Mouse (Mus musculus): Measurements from ENCODE around the gene Eif4e1b.

Gene Eif4e1b

DNA sequence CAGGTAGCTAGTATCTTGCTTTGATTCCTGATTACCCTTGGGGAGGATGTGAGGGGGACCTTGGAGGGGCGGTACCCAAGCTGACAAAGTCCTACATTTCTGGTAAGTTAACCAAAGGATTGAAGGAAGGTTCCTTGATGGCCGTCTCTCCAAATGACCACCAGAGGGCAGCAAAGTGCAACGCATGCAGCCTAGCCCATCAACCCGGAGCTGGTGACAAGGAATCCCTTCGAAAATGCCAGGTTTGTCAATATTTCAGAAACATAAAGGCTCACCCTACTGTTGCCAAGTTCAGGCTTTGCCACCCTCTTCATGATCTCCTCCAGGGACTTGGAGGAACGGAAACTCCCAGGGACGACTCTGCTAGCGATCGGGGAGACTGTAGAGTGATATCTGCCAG lies 15.9 kb downstream of the Eif4e1b start:
- in situ Hi-C loops (cut with MboI, MseI): loop anchor here (10.0 kb wide), 1 partner anchor 375 kb away; no protein-coding TSS in a partner anchor

DNA sequence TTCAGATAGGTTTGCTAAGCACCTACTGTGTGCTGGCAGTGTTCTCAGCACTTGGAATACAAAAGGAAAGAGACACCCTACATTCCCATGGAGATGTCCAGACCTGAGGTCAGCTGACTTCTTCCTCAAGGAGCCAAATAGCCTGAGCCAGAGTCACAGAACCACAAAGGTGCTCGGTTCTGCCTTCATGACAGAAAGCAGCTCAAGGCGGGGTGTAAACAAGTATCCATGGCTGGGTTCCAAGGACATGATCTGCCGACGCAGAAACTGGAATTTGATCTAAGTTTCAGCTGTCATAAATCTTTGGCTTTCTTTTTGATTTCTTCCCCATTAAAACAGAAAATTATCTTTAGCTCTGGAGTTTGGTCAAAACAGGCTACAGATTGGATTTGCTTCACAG lies 16.4 kb downstream of the Eif4e1b start:
- in situ Hi-C loops (cut with MboI, MseI): loop anchor here (10.0 kb wide), 1 partner anchor 375 kb away; no protein-coding TSS in a partner anchor

DNA sequence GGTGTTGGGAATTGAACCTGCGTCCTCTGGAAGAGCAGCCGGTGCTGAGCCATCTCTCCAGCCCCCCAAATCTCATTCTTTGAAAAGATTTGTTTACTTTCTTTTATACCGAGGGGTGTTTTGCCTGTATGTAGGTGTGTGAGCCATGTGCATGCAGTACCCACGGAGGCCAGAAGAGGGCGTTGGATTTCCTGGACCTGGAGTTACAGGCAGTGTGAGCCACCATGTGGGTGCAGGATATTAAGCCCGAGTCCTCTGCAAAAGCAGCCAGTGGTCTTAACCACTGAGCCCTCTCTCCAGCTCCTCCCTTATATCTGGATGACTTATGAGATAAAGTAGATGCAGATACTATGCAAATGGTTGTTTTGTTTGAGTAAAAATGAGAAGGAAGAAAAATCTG lies 19.2 kb downstream of the Eif4e1b start:
- in situ Hi-C loops (cut with MboI, MseI): loop anchor here (10.0 kb wide), 1 partner anchor 372 kb away; no protein-coding TSS in a partner anchor

DNA sequence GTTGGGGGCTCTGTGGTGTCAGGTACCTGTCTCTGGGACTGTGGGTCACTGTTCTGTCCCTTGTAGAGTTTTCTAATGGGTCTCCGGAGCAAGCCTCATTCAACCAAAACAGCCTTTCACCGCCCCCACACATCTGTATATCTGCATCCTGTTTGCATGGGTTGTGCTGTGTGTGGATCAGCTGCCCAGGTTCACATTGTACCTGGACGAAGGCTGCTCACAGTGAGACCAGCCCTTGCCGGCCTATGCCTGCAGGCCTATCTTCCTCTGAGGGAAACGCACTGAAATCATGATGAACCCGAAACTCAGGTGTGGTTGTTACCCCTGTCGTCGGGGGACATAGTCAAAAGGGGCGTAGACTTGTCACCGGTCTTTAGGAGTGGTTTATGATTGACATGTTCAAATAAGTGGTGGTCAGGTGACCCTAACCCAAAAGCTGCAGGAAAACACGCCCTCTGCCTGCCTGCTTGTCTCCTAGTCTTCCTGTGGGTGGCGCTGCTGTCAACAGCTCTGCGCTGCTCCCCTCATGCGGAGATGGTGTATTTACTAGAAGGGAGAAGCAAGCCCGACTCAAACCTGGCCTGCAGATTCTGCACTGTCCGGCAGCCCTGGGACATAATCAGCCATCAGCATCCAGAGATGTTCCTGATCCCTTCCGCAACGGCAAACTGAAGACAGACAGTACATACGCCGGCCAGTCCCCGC lies 21.5 kb downstream of the Eif4e1b start:
- in situ Hi-C loops (cut with MboI, MseI): loop anchor here (5.0 to 10.0 kb wide), 2 partner anchors 272 to 370 kb away; no protein-coding TSS in a partner anchor

DNA sequence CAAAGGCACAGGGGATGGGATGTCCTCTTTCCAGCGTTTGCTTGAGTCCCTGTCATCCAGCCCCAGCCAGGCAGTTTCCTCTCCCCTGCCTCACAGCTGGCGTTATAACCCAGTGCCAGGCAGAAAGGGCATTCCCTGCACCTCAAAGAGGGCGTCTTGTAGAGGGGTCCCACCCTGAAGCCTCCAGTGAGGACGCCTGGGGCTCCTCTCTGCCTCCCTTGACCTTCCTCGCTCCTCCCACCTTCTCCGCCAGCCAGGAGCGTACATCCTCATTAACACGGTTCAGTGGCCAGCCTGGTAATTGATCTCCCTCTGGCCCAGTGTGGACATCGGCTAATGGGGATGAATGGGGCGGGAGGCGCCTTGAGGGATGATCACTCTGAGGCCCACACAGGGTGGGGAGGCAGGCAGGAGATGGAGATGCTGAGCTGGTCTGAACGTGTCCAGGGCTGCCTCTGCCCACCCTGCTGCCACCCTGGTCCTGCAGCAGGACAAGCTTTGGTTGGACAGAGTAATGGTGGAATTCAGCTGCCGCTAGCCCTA lies 22.7 kb downstream of the Eif4e1b start:
- in situ Hi-C loops (cut with MboI, MseI): loop anchor here (5.0 to 10.0 kb wide), 2 partner anchors 271 to 368 kb away; no protein-coding TSS in a partner anchor

DNA sequence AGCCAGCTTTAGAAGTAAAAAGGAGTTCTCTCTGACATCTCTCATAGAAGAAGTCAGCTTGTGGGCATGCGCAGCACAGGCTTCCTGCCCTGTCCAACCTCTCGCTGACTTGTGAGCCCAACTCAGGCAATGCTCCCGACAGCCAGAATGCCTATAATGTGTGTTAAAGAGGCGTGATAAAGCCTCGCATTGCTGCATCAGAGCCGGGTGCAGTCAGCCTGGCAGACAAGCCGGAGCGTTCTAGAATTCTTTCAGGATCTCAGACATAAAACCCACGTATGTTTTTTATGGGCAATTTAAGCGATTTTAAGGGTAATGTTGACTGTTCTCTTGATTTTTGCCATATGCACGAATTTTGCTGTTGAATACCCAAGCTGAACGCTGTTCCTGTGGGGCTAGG lies 24.3 kb downstream of the Eif4e1b start:
- in situ Hi-C loops (cut with MboI, MseI): loop anchor here (5.0 to 10.0 kb wide), 2 partner anchors 269 to 367 kb away; no protein-coding TSS in a partner anchor

DNA sequence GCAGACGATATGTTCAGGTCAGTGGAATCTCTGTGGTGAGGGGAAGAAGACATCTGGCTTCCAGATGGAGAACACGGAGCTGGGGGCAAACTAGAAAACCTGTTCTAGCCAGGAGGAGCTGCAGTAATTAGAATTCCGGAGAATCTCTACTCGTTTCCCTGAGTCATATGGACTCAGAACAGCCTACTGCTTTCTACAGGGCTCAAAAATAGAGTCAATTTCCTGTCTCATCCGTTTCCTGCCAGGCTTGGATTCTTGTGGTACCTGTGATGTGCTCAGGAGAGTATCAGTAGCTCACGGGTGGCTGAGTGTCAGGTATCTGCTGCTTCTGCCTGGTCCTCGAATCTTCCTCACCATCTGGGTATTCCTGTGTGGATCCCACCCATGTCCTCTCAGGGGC lies 27.7 kb downstream of the Eif4e1b start:
- in situ Hi-C loops (cut with MboI, MseI): no loop called here

DNA sequence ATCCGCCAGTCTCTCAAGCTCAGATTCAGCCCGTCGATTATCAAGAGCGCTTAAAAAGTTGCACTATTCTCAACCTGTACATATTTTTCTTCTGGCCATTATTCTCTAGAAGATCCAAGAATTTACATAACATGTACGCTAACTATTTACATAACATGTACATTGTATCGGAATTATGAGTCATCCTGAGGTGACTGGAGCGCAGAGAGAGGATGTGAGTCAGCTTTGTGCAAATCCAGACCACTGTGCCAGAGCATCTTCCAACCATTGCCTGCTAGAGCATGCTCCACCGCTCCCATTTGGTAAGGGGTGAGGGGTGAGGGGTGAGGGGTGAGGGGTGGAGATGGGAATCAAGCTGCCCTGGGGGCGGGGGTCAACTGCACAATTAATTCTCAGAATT lies 29.6 kb downstream of the Eif4e1b start:
- in situ Hi-C loops (cut with MboI, MseI): no loop called here

DNA sequence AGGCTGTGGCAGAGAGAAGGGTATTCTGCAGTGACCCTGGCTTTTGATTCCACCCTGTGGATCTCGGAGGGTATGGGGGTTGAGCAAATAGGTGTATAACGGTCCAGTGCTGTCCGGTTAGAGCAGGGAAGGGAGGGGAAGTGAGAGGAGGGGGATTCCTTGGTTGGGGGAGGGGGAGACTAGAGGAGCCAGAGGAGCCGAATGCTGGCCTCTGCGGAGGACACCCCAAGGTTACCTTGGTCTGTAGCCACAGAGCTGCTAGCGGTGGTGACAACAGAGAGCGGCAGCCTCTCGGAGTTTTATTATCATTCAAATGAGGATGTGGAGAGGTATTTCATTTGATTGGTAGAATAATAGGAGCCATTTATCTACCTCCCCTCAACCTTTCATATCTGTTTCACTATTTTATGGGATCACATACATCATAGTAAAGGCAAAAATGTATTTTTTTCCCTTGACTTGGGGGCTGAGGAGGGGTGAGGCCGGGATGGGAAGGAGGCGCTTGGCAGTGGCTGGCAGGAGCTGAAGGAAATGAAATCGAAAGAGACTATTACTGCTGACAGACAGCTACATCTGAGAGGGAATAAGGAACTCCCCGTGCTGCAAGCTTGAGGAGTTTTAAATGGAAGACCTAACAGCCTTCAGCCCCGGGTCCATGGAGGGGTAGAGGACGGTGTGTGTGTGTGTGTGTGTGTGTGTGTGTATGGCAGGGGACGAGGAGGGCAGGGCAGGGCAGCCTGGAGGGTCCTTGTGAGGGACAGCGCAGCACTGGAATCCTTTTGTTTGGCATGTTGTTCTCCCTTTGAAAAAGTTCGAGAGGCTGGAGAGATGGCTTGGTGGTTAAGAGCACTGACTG lies 34.8 kb downstream of the Eif4e1b start:
- in situ Hi-C loops (cut with MboI, MseI): no loop called here

DNA sequence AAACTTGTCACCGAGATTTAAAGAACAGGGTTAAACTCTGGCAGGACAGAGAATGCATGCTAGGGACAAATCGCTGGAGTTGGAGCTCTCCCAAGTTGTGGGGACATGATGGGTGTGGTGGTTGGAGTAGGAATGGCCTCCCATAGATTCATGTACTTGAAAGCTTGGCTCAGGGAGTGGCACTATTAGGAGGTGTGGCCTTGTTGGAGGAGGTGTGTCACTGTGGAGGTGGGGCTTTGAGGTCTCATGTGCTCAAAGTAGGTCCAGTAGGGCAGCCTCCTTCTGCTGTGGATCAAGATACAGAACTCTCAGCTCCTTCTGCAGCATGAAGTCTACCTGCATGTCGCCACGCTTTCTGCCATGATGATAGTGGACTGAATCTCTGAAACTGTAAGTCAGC lies 37.3 kb downstream of the Eif4e1b start:
- in situ Hi-C loops (cut with MboI, MseI): no loop called here

DNA sequence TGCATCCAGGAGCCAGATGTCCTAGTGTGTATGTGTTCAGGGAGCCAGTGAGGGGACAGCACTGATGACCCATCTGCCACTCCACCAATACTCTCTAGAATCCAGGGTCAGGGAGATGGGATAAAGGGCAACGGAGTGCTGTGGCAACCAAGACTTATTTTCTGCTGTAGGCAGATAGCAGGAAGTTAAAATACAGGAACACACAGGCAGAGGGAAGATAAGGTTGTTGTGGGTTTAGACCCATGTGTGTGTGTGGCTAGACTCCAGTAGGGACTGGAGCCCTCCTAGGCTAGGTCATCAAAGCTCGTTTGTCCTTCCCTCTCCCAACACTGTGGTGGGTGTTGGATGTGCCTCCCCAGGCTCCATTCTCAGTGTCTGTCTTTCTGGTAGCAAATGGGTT lies 38.1 kb downstream of the Eif4e1b start:
- in situ Hi-C loops (cut with MboI, MseI): no loop called here

DNA sequence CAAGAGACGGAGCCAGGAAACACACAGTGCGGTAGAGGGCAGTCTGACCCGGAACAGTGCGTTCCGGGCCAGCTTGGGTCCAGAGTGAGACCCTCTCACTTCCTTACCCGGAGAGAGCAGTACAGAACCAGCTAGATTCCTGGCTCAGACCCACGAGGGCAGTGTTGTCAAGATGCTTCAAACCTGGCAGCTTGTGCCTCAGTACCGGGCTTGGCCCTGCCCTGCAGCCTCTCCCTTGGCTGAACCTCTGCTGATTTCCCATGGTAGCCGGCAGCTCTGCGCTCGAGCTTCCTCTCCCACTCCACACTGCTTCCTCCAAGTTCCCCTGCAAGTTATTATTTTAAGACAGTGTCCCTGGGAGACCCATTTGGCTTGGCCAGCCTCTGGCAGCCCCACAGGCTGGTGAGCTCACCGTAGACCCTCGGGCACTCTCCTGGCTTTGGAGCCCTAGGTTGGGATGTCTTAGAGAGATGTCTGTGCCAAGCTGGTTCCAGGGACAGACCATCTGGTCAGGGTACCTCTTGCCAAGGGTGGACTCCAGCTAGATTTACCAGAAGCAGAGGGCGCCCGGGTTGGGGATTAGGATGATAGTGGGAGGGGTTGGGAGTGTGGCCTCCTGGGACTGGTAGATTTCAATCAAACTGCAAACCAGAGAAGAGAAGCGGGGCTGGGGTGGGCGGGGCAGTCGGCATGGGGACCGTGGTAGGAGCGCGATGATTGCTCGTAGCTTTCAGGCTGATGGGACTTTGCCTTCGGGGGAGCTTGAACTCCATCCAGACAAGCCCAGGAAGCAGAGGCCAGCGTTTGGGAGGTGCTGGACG lies 40.5 kb downstream of the Eif4e1b start:
- in situ Hi-C loops (cut with MboI, MseI): no loop called here

DNA sequence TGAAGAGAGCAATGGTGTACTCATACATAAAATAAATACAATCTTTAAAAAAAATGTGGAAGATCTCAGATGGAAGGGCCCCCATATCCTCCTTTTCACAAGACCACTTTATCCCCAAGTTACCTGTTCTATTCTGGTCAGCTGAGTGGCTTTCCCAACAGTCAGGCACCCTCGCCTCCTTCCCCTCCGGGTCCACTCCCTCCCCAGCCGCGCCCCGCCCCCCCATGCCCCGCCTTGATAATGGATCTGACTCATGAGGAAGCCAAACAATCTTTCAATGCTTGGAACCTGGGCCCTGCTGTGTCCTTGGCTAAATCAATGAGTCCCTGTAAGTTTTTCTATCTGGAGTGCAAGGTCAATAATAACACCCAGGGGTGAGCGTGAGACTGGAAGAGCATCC lies 44.2 kb downstream of the Eif4e1b start:
- in situ Hi-C loops (cut with MboI, MseI): loop anchor here (25.0 kb wide), 1 partner anchor 1484 kb away; no protein-coding TSS in a partner anchor

DNA sequence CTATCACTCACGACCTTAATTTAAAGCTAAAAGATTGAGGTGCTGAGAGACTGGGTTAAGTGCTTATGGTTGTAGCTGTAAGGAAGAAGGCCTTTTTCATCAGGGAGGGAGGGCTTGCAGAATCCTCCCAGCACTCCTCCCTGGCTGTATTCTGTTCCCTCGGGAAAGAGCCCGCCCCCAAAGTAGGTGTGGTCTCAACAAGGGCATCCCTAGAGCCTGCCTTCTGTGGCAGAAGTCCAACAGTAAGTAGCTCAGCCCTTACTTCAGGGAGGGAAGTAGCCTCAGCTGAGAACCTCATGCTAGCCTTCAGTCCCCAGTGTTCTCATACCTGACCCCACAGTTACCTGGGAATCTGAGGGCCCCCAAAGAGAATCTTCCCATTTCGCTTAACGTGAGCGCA lies 44.7 kb downstream of the Eif4e1b start:
- in situ Hi-C loops (cut with MboI, MseI): loop anchor here (25.0 kb wide), 1 partner anchor 1484 kb away; no protein-coding TSS in a partner anchor

DNA sequence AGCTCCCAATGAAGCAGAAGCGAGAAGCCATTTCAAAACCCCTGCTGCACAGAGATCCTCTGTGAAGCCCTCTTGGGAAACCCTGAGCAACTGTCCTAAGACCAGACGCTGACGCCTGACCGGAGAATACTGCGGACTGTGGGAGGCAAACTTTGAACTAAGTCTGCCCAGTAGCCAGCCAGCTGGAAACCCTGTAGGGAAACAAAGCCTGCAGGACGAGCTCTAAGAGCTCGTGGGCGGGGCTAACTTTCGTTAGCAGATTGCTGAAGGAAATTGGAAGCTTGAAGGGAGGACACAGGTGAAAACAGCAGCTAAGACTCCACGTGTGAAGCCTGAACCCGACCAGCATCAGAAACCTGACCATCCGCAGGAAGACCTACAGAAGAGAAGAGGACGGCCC lies 45.7 kb downstream of the Eif4e1b start:
- in situ Hi-C loops (cut with MboI, MseI): loop anchor here (25.0 kb wide), 1 partner anchor 1483 kb away; no protein-coding TSS in a partner anchor

DNA sequence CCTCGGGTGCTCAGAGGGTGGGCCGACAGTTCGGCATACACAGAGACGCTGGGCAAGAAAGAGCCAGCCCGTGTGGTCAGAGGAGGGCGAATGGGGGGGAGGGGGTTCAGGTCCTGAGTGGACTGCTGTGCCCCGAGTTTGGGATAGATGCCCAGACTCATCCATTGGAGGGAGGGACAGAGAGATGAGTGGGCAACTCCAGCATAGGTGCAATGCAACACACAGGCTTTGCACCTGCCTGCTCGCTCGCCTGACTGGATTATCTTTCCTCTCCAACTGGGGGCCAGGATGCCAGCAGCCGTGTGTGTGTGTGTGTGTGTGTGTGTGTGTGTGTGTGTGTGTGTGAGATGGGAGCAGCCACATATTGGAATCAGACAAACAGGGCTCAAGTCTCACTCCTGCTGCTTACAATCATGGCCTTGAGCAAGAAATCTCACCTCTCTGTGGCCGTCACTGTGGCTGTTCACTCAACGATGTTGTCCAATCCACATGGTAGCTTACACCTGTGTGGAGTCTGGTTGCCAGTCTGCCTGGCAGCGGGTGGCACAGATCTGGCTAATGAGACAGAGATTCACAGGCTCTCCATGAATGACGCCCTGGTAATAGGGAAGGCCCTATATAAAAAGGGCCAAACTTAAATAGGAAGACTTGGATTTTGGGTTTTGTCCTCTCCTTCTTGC lies 52.7 kb downstream of the Eif4e1b start:
- in situ Hi-C loops (cut with MboI, MseI): loop anchor here (25.0 kb wide), 1 partner anchor 1476 kb away; no protein-coding TSS in a partner anchor

DNA sequence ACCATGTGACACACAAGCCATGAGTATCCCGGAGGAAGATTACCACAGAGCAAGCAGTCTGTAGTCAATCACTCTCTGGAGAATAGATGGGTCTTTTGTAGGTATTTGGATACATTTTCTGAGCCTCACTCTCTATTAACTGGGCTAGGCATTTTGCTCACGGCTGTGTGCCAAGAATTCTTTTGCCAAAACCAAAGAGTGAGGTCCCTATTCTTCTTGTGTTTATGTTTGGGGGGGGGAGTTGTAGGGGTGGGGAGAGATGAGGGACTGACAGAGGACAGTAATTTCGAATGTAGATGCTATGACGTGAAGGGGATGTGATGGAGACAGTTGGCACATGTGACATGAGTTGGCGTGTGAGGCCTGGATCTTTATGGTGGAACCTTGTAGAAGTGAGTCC lies 53.3 kb downstream of the Eif4e1b start:
- in situ Hi-C loops (cut with MboI, MseI): loop anchor here (25.0 kb wide), 1 partner anchor 1475 kb away; no protein-coding TSS in a partner anchor

DNA sequence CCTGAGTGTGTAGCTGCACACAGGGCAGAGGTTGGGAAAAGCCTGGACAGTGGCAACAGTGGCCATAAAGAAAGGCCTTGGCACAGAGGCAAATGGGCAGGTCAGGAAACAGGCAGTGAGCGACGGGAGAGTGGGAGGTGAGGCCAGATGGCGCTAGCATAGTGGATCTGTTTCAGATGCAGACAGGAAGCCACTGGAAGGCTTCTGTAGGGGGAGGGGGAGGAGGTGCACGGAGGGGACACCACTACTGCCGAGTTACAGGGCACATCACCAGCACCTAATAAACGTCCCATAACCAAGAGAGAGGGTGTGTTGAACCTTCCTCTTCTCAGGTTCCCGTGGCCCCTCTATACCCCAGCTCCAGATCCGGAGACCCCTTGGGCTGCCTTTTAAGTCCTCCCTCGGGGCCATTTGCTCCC lies 53.7 kb downstream of the Eif4e1b start:
- in situ Hi-C loops (cut with MboI, MseI): loop anchor here (25.0 kb wide), 1 partner anchor 1475 kb away; no protein-coding TSS in a partner anchor

Data from T-helper 2 cell (primary cell).